Mouse (Mus musculus) stomach, postnatal 0 days (tissue): Measurements from ENCODE around the gene Dph5. TPM values are rescaled to one million over a fixed set of nuclear protein-coding genes. Genes with fewer than 3 reads are reported as not detected.
"Not testable (repeated sequence)": the region's sequence is repeated elsewhere in the genome, so short reads cannot be mapped to it uniquely, and the experiment has no call there.

ENCODE experiments used
- ATAC-seq: fragments of 200-750 bp; cut with Nextera tagmentation; 2 replicates; pipeline ENCODE4 v1.8.0; 2017; ENCODE audit not compliant: low FRiP score, low TSS enrichment
- DNase-seq: peaks from one replicate; pipeline ENCODE4 v3.0.0-alpha.2; 2016; ENCODE audit warnings: low spot score
- H3K27ac ChIP-seq: fragments of 300-500 bp; sonication (generic); replicated peaks from 2 replicates; pipeline ENCODE4 v1.5.1; 2014; ENCODE audit warnings: mild to moderate bottlenecking, control low read depth
- H3K27me3 ChIP-seq: fragments of 300-500 bp; sonication (generic); 2 replicates; pipeline ENCODE4 v1.6.1; 2014; ENCODE audit warnings: low read length; ENCODE audit not compliant: control insufficient read depth, insufficient read depth
- H3K36me3 ChIP-seq: fragments of 300-500 bp; sonication (generic); 2 replicates; pipeline ENCODE4 v1.6.1; 2014; ENCODE audit warnings: low read length, mixed read lengths; ENCODE audit not compliant: control insufficient read depth, insufficient read depth
- H3K4me1 ChIP-seq: fragments of 300-500 bp; sonication (generic); replicated peaks from 2 replicates; pipeline ENCODE4 v1.6.1; 2014; ENCODE audit warnings: antibody characterized with exemption; ENCODE audit not compliant: control insufficient read depth, insufficient read depth
- H3K4me2 ChIP-seq: fragments of 300-500 bp; sonication (generic); replicated peaks from 2 replicates; pipeline ENCODE4 v1.6.1; 2014; ENCODE audit warnings: low read depth, mild to moderate bottlenecking, control low read depth, moderate library complexity
- H3K4me3 ChIP-seq: fragments of 300-500 bp; sonication (generic); 2 replicates; pipeline ENCODE4 v1.5.1; 2014; ENCODE audit warnings: low read depth, low read length, control low read depth
- H3K9ac ChIP-seq: fragments of 300-500 bp; sonication (generic); 2 replicates; pipeline ENCODE4 v1.6.1; 2014; ENCODE audit warnings: mild to moderate bottlenecking, low read length, control low read depth, mixed read lengths
- H3K9me3 ChIP-seq: fragments of 300-500 bp; sonication (generic); 2 replicates; pipeline ENCODE4 v1.6.1; 2016; ENCODE audit warnings: low read length; ENCODE audit not compliant: control insufficient read depth
- CTCF ChIP-seq: IDR thresholded peaks from 2 replicates; pipeline ENCODE4 v1.5.1; 2016; ENCODE audit warnings: antibody characterized with exemption, low read depth, mild to moderate bottlenecking, moderate library complexity
- EP300 ChIP-seq: optimal IDR thresholded peaks from 2 replicates; pipeline ENCODE3; 2016; ENCODE audit warnings: antibody characterized with exemption
- WGBS: fragments of 180-500 bp; shearing (Covaris S2); extraction: QIAGEN DNeasy Blood & Tissue Kit; methylation state at CpG from one replicate; pipeline ENCODE4 v1.1.7; 2014; 5-methylcytosine and 5-hydroxymethylcytosine counted together
- polyA plus RNA-seq: library from polyadenylated mRNA; unstranded; fragments of >200 nt; fragmentation: Nextera tagmentation; extraction: Ambion mirVana; gene quantifications from 2 replicates; pipeline ENCODE4 v1.2.1, GENCODE M21; 2015

Dph5 gene
- polyA plus RNA-seq, 1 experiment from 2014 or later, result 18.2 TPM

GRCm38 (mm10) chr3:115898354-115898948, 10.8 kb downstream of the Dph5 start:
- Histone ChIP-seq H3K27me3 (no peaks in the 10 kb centered on the region), H3K36me3 (peaks cover 6% of the 10 kb centered on the region; the same call in 1 of the 2 replicates), H3K9me3 (no peaks in the 10 kb centered on the region), H3K4me3 (no peak overlapping the region), H3K4me2 (no peak overlapping the region), H3K4me1 (no peaks in the 10 kb centered on the region), H3K27ac (no peak overlapping the region), H3K9ac (no peak overlapping the region)
- no peak for ATAC-seq
- 83% methylated on average over 3 of the region's 3 CpGs for WGBS
- no peak for DNase-seq
- TF ChIP-seq EP300 (no peak), CTCF (no peak)

DNA sequence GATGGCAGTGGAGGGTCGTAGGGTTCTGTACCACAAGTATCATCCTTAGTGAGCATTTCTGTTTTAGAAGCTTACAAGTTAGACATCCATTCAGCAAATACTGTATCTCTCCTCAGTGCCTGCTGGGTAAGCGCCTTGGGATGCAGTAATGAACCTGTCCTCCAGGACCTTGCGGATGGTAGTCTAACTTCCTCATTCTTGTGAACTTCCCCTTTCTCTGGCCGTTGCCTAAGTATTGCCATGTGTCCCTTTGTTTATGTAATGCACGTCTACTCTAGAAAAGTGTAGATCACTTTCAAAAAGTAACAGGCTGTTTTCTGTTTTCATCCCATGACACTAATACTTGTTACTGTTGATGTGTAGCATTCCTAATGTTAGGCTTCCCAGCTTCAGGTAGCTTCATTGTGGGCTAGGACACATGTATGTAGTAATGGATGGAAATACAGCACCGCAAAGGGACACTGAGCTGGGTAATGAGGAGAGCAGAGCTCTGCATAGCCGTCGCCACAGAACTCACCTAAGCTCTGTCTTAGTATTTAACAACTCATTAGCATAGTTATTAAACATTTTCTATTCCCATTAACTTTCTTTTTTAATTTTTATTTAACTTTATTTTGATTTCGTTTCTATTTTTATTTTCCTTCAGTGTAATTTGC, 14.8 kb downstream of the Dph5 start:
- no peak for DNase-seq
- WGBS, result 81% methylated on average over 9 of the region's 9 CpGs
- no peaks in the 10 kb centered on the region for H3K9me3 ChIP-seq
- no peak overlapping the region for H3K4me3 ChIP-seq
- H3K4me2 ChIP-seq, result no peak overlapping the region
- H3K27me3 ChIP-seq, result no peaks in the 10 kb centered on the region
- no peak overlapping the region for H3K9ac ChIP-seq
- no peak overlapping the region for H3K27ac ChIP-seq
- no peaks in the 10 kb centered on the region for H3K4me1 ChIP-seq
- no peaks in the 10 kb centered on the region; the same call in 1 of the 2 replicates for H3K36me3 ChIP-seq
- no peak for TF ChIP-seq EP300
- no peak for TF ChIP-seq CTCF
- no peak for ATAC-seq

GRCm38 (mm10) chr3:115905067-115905466, 17.4 kb downstream of the Dph5 start:
- no peaks in the 10 kb centered on the region for H3K9me3 ChIP-seq
- TF ChIP-seq EP300, result no peak
- no peak for ATAC-seq
- H3K27ac ChIP-seq, result no peak overlapping the region
- no peak for DNase-seq
- H3K4me2 ChIP-seq, result no peak overlapping the region
- H3K27me3 ChIP-seq, result no peaks in the 10 kb centered on the region
- no peak overlapping the region for H3K4me3 ChIP-seq
- 90% methylated on average over 3 of the region's 3 CpGs for WGBS
- H3K9ac ChIP-seq, result no peak overlapping the region
- no peaks in the 10 kb centered on the region for H3K4me1 ChIP-seq
- no peaks in the 10 kb centered on the region; the same call in 1 of the 2 replicates for H3K36me3 ChIP-seq

DNA sequence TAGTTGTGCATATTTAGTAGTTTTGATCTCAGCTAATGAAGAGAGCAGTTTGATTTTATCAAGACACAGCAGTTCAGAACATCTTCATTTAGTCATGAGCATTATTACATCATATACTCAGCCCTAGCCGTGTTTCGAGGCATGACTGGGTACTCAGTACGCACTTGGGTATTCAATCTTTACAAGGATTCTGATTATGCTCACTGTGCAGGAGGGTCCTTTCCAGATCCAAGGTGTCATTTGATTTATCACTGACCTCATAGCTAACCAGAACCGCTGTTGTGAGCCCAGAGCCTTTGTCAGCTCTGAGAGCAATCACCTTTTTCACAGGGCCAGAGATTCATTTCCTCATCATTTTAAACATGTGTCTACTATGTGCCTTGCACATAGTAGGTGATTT, 17.9 kb downstream of the Dph5 start:
- 94% methylated on average over 4 of the region's 4 CpGs for WGBS
- no peak for DNase-seq
- Histone ChIP-seq H3K27ac (no peak overlapping the region), H3K36me3 (no peaks in the 10 kb centered on the region; the same call in 1 of the 2 replicates), H3K9ac (no peak overlapping the region), H3K4me1 (no peaks in the 10 kb centered on the region), H3K4me3 (no peak overlapping the region), H3K9me3 (no peaks in the 10 kb centered on the region), H3K4me2 (no peak overlapping the region), H3K27me3 (no peaks in the 10 kb centered on the region)
- ATAC-seq, result no peak
- TF ChIP-seq EP300 (no peak), CTCF (no peak)

DNA sequence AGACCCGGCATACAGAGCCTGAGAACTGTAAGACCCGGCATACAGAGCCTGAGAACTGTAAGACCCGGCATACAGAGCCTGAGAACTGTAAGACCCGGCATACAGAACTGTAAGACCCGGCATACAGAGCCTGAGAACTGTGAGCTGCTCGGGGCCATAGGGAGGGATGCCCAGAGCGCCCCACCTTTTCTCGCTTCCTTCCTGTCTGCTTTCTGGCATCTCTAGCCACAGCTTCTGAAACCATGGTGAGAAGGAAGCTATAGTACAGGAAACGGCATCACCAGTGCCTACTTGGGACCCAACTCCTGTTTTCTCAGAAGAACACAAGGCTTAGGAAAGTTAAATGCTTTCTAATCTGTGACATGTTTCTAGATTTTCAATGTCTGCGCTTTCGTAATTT, 19.8 kb downstream of the Dph5 start:
- H3K27me3 ChIP-seq, ATAC-seq, H3K27ac ChIP-seq, DNase-seq, H3K4me2 ChIP-seq, H3K4me3 ChIP-seq, H3K36me3 ChIP-seq, H3K9ac ChIP-seq, H3K4me1 ChIP-seq, H3K9me3 ChIP-seq: not testable (repeated sequence)
- 97% methylated on average over 10 of the region's 11 CpGs for WGBS

DNA sequence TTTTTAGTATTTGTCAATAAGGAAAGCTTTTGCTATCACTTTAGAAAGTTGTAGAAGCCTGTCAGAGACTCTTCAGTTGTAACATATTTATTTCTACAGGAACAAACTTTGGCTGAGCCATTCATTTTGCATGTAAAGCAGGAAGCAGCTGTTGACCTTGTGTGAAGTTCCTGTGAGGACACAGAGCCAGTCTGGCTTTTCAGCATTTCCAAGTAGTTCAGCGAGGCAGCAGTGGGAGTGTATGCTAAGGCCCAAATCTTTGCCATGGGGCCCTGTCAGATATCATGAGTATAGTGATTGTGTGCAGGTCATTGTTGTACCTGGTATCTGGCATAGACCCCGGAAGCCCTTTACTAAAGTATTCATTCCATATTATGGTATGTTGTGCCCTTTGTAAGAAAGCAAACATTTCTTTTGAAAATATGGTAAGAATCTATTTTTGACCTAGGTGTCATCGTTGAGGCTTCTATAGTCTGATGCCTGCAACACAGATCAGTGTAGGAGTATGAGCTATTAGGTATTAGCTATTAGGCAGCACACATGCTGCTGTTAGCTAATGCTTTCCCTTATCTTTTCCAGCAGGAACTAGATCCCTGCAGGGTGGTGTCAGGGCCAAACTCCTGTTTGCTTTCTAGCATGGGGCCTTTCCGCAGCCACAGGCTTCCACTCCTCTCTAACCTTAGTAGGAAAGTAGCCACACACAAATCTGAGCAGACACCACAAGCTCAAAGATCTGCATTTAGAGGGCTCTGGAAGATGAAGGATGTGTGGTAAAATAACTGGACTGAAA, 37.0 kb downstream of the Dph5 start:
- H3K27me3 ChIP-seq, result no peaks in the 10 kb centered on the region
- 77% methylated on average over 4 of the region's 4 CpGs for WGBS
- ATAC-seq (peak; percentile 99), DNase-seq (peak; percentile 59)
- no peaks in the 10 kb centered on the region for H3K9me3 ChIP-seq
- no peak overlapping the region for H3K4me2 ChIP-seq
- TF ChIP-seq CTCF (no peak), EP300 (no peak)
- no peaks in the 10 kb centered on the region; the same call in 1 of the 2 replicates for H3K36me3 ChIP-seq
- H3K9ac ChIP-seq, result no peak overlapping the region
- no peaks in the 10 kb centered on the region for H3K4me1 ChIP-seq
- H3K4me3 ChIP-seq, result no peak overlapping the region
- H3K27ac ChIP-seq, result peak overlapping the region; percentile 70
